Mouse (Mus musculus) intestine, embryonic 14.5 days (tissue): ENCODE measurements around the gene Prr18. TPM values are rescaled to one million over a fixed set of nuclear protein-coding genes. Genes with fewer than 3 reads are reported as not detected.

Source experiments
- ATAC-seq: fragments of 200-750 bp; cut with Nextera tagmentation; replicated peaks from 2 replicates; pipeline ENCODE4 v1.8.0; 2017; ENCODE audit warnings: low read depth, moderate number of reproducible peaks, moderate TSS enrichment, moderate library complexity; ENCODE audit not compliant: low FRiP score, low TSS enrichment
- DNase-seq: peaks from one replicate; pipeline ENCODE4 v3.0.0-alpha.2; 2018; ENCODE audit warnings: low spot score
- H3K27ac ChIP-seq: fragments of 300-500 bp; sonication (generic); 2 replicates; pipeline ENCODE4 v1.5.1; 2014; ENCODE audit warnings: low read depth, mild to moderate bottlenecking, control low read depth
- H3K27me3 ChIP-seq: fragments of 300-500 bp; sonication (generic); replicated peaks from 2 replicates; pipeline ENCODE4 v1.6.1; 2014; ENCODE audit warnings: low read length, control low read depth; ENCODE audit not compliant: control insufficient read depth, insufficient read depth
- H3K36me3 ChIP-seq: fragments of 300-500 bp; sonication (generic); 2 replicates; pipeline ENCODE4 v1.6.1; 2014; ENCODE audit warnings: low read length, control low read depth; ENCODE audit not compliant: control insufficient read depth, insufficient read depth
- H3K4me1 ChIP-seq: fragments of 300-500 bp; sonication (generic); replicated peaks from 2 replicates; pipeline ENCODE4 v1.6.1; 2014; ENCODE audit warnings: low read length, control low read depth, mixed read lengths; ENCODE audit not compliant: control insufficient read depth, insufficient read depth
- H3K4me2 ChIP-seq: fragments of 300-500 bp; sonication (generic); 2 replicates; pipeline ENCODE4 v1.6.1; 2014; ENCODE audit warnings: low read length
- H3K4me3 ChIP-seq: fragments of 300-500 bp; sonication (generic); 2 replicates; pipeline ENCODE4 v1.5.1; 2014; ENCODE audit warnings: low read depth, low read length, control low read depth, mixed read lengths
- H3K9ac ChIP-seq: fragments of 300-500 bp; sonication (generic); 2 replicates; pipeline ENCODE4 v1.6.1; 2014; ENCODE audit warnings: mild to moderate bottlenecking, low read length
- H3K9me3 ChIP-seq: fragments of 300-500 bp; sonication (generic); 2 replicates; pipeline ENCODE4 v1.6.1; 2016; ENCODE audit warnings: low read length, control low read depth; ENCODE audit not compliant: control insufficient read depth
- WGBS: fragments of 180-500 bp; shearing (Covaris S2); extraction: QIAGEN DNeasy Blood & Tissue Kit; methylation state at CpG from one replicate; pipeline ENCODE4 v1.1.7; 2014; 5-methylcytosine and 5-hydroxymethylcytosine counted together
- polyA plus RNA-seq: library from polyadenylated mRNA; unstranded; fragments of >200 nt; fragmentation: Nextera tagmentation; extraction: Ambion mirVana; gene quantifications from 2 replicates; pipeline ENCODE4 v1.2.1, GENCODE M21; 2014

Prr18 gene
- polyA plus RNA-seq, 1 experiment from 2014 or later: 0.32 TPM

DNA sequence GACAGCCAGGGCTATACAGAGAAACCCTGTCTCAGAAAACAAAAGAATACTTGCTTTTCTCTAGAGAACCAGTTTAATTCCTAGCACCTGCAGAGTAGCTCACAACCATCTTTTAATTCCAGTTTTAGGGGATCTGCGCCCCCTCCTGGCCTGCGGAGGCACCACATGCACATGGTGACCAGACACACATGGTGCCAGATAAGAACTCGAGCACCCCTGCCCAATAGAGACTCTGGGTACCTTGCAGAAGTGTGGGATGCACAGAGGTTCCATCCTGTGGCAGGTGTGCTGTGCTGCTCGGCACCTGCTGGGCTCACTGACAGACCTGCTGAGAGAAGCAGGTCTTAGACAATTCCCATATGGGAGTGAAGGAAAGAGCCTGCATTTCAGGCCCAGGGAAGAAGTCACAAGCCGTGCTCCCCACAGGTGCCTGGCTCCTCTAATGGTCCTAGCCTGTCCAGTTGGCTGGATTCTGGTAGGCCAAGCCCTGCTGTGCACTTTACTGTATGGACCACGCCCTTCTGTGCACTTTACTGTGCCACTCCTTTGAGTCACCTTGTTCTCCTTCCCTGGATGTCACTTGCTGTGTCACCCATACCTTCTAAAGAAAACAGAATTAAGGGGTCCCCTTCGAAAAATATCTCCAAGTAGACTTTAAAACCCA, 8.6 kb upstream of the Prr18 start:
- Histone ChIP-seq H3K27ac (no peak overlapping the region), H3K4me1 (no peaks in the 10 kb centered on the region), H3K9me3 (no peaks in the 10 kb centered on the region), H3K27me3 (no peaks in the 10 kb centered on the region), H3K9ac (no peak overlapping the region), H3K4me3 (no peak overlapping the region), H3K4me2 (no peak overlapping the region), H3K36me3 (peaks cover 13% of the 10 kb centered on the region; the same call in 1 of the 2 replicates)
- WGBS: 68% methylated on average over 7 of the region's 7 CpGs
- DNase-seq (no peak), ATAC-seq (no peak)

- no peak overlapping the region for H3K4me3 ChIP-seq
- no peak overlapping the region for H3K4me2 ChIP-seq
- H3K9me3 ChIP-seq: no peaks in the 10 kb centered on the region
- H3K27me3 ChIP-seq: no peaks in the 10 kb centered on the region
- H3K4me1 ChIP-seq: no peaks in the 10 kb centered on the region
- ATAC-seq (no peak), DNase-seq (no peak)
- H3K27ac ChIP-seq: no peak overlapping the region
- H3K9ac ChIP-seq: no peak overlapping the region
- 82% methylated on average over 5 of the region's 5 CpGs for WGBS
- H3K36me3 ChIP-seq: peaks cover 8% of the 10 kb centered on the region; the same call in 1 of the 2 replicates
Measured at GRCm38 (mm10) chr17:8330602-8331001, 6.7 kb upstream of the Prr18 start.

GRCm38 (mm10) chr17:8339666-8340374, 2.6 kb downstream of the Prr18 start:
- H3K4me1 ChIP-seq: peaks cover 4% of the 10 kb centered on the region; the same call in 1 of the 2 replicates
- H3K27ac ChIP-seq: no peak overlapping the region
- no peaks in the 10 kb centered on the region for H3K36me3 ChIP-seq
- ATAC-seq (no peak), DNase-seq (no peak)
- H3K9ac ChIP-seq: no peak overlapping the region
- WGBS: 27% methylated on average over 8 of the region's 8 CpGs
- H3K4me2 ChIP-seq: peak overlapping the region; percentile 98
- H3K4me3 ChIP-seq: peak overlapping the region; percentile 51
- no peaks in the 10 kb centered on the region for H3K9me3 ChIP-seq
- H3K27me3 ChIP-seq: peaks cover 47% of the 10 kb centered on the region

DNA sequence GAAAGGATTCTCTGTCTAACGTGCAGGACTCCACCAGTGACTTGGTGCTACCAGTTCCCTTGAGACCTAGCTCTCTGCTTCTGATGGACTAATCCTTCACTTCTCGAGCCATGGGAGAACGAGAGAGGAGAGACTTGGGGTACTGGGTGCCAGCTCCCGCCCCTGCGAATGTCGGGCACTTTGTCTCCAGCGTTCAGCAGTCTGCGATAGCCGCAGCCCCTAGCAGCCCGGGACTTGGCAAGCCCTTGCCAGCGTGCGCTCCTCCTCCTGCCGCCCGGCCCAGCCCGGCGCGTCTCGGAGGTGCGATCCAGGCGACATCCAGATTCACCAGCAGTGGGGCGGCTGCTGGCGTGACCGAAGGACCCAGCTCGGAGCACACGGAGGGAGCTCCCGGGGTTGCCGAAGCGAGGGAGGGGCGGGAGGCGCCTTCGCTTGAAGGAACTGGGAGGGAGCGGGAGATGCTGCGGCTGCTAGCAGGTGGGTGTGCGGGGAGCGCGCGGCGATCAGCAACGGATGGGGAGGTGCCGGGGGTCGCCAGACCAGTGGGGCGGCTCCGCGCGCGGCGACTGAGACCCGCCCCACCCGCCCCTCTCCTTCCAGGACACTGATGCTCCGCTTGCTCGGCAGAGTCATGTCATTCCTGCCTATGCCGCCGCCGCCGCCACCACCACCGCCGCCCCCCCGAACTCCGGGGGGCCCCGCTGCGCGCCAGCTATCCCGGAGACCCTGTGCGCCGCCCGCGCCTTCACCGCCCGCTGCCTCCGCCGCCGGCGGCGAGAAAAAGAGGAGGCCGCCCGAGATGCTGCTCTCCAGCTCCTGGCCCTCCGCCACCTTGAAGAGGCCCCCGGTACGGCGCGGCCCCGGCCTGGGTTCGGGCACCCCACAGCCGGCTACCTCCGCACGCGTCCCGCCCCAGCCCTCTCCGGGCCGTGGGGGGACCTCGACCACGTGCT, 3.4 kb downstream of the Prr18 start:
- Histone ChIP-seq H3K9ac (peak overlapping the region; percentile 43), H3K4me1 (peaks cover 4% of the 10 kb centered on the region; the same call in 1 of the 2 replicates), H3K4me3 (peak overlapping the region; percentile 51), H3K9me3 (no peaks in the 10 kb centered on the region), H3K4me2 (peak overlapping the region; percentile 98), H3K27me3 (peaks cover 47% of the 10 kb centered on the region), H3K27ac (no peak overlapping the region), H3K36me3 (no peaks in the 10 kb centered on the region)
- DNase-seq: peak; percentile 73
- peak; percentile 79 for ATAC-seq
- under 1% methylated on average over 46 of the region's 92 CpGs for WGBS

DNA sequence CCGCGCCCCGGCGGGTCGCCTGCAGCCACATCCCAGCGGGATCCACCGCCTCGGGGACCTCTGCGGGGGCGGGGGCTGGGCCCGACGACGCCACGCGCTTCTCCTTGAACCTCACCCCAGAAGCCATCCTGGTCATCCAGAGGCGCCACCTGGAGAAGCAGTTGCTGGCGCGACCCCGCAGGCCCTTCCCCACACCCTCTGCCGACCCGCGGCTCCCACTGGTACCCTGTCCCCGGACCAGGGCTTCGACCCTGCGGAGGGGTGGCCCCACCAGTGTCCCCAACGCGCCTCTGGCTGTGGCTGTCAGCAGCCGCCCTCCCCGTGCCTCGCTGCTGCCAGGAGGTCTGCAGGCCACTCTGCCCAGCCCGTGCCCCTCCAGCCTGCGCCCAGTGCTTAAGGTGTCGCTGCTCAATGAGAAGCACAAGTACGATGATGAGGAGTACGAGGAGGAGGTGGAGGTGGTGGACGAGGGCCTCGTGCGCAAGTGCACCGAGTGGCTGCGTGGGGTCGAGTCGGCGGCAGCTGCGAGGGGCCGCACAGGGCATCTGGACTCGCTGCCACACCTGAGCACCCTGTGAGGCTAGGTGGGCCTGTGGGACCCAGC, 4.2 kb downstream of the Prr18 start:
- Histone ChIP-seq H3K4me2 (peak overlapping the region; percentile 98), H3K4me3 (peak overlapping the region; percentile 51), H3K36me3 (no peaks in the 10 kb centered on the region), H3K9me3 (no peaks in the 10 kb centered on the region), H3K4me1 (peaks cover 4% of the 10 kb centered on the region; the same call in 1 of the 2 replicates), H3K27ac (no peak overlapping the region), H3K27me3 (peaks cover 47% of the 10 kb centered on the region), H3K9ac (peak overlapping the region; percentile 43)
- ATAC-seq: peak; percentile 32; the same call in 1 of the 2 replicates
- peak; percentile 62 for DNase-seq
- WGBS: 10% methylated on average over 42 of the region's 46 CpGs

DNA sequence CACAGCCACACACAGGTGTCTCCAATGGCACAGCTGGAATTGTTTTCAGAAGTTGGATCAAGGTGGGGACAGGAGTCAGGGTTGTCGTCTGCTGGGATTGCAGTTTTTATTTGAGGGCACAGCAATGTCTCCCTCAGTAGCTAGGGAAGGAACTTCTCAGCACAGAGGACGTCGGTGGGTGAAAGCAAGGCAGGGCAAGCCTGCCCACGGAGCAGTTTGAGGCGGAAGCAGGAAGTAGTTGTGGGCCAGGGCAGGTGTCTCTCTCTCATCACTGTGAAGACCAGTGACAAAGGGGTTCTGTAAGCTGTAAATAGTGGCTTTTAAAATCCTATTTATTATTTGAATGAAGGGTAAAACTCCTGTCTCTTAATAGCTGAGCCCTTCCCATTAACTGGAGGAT, 5.4 kb downstream of the Prr18 start:
- WGBS: 46% methylated on average over 5 of the region's 5 CpGs
- no peak for ATAC-seq
- Histone ChIP-seq H3K4me2 (no peak overlapping the region), H3K27ac (no peak overlapping the region), H3K27me3 (peaks cover 47% of the 10 kb centered on the region), H3K4me3 (no peak overlapping the region), H3K9ac (no peak overlapping the region), H3K9me3 (no peaks in the 10 kb centered on the region), H3K36me3 (no peaks in the 10 kb centered on the region), H3K4me1 (peaks cover 4% of the 10 kb centered on the region; the same call in 1 of the 2 replicates)
- DNase-seq: no peak

DNA sequence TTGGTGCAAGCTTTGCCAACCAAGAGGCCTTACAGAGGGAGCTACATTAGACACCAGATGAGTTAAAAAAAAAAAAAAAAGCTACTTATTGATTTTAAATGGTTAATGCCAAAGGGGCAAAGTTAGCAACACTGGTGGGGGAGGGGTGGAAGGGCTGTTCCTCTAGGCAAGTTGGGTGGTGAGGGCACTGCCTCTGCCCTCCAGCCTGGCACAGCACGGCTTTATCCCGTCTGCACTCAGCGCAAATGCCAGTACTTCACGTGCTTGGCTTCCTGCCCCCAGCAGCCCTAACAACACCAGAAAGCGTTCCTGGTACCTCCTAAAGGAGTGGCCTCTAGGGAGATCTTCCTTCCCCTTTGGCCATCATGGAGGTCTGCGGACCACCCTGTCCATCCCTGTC, 6.2 kb downstream of the Prr18 start:
- WGBS: 80% methylated on average over 6 of the region's 6 CpGs
- no peak for ATAC-seq
- peaks cover 4% of the 10 kb centered on the region; the same call in 1 of the 2 replicates for H3K4me1 ChIP-seq

GRCm38 (mm10) chr17:8347765-8348285, 10.6 kb downstream of the Prr18 start:
- no peak overlapping the region for H3K9ac ChIP-seq
- H3K4me2 ChIP-seq: no peak overlapping the region
- no peaks in the 10 kb centered on the region for H3K9me3 ChIP-seq
- H3K27ac ChIP-seq: no peak overlapping the region
- H3K36me3 ChIP-seq: no peaks in the 10 kb centered on the region
- no peak overlapping the region for H3K4me3 ChIP-seq
- 84% methylated on average over 5 of the region's 5 CpGs for WGBS
- H3K27me3 ChIP-seq: peaks cover 1% of the 10 kb centered on the region
- DNase-seq (no peak), ATAC-seq (no peak)
- H3K4me1 ChIP-seq: no peaks in the 10 kb centered on the region

More for the DNA sequence above, 6.2 kb downstream of the Prr18 start:
- Histone ChIP-seq H3K36me3 (no peaks in the 10 kb centered on the region), H3K27ac (no peak overlapping the region), H3K9ac (no peak overlapping the region), H3K4me3 (no peak overlapping the region), H3K9me3 (no peaks in the 10 kb centered on the region), H3K27me3 (peaks cover 45% of the 10 kb centered on the region), H3K4me2 (no peak overlapping the region)
- no peak for DNase-seq
